Mouse (Mus musculus): ENCODE data around the gene Klra8.

DNA sequence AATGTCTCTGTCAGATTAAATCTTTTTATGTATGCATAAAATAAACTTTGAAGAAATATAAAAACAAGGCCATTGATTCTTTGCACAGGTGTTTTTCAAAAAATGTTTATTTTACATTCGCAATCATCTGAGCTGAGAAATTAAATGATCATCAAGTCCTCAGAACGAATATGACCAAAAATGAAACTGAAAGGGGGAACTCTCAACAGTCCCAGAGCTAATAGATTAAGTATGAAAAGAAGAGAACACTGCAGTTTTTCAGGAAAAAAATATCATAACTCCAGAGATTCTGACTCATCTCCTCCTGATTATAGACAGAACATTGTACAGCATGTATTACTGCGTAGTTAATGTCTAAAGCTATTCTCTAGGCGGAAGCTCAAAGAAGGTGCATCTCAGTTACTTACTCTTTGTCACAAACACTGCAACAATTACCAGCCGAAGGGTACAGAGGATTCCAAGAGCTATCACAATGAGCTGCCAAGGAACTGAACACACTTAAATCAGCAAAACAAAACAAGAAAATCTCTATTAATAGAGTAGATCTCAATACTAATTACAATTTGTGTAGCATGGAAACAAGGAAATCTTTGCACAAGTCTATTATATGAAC, 37.3 kb downstream of the Klra8 start:
- TF ChIP-seq CTCF (IDR thresholded peaks at IDR 0.05; ENCODE audit: low read depth) (no peak), EP300 (IDR thresholded peaks at IDR 0.05; ENCODE audit: low read depth) (no peak)
